Mouse (Mus musculus): Measurements from ENCODE around the gene Arrb1. TPM values are rescaled to one million over a fixed set of nuclear protein-coding genes. Genes with fewer than 3 reads are reported as not detected.

Arrb1 gene
- polyA plus RNA-seq, 1 experiment from 2014 or later = 14.6 TPM

DNA sequence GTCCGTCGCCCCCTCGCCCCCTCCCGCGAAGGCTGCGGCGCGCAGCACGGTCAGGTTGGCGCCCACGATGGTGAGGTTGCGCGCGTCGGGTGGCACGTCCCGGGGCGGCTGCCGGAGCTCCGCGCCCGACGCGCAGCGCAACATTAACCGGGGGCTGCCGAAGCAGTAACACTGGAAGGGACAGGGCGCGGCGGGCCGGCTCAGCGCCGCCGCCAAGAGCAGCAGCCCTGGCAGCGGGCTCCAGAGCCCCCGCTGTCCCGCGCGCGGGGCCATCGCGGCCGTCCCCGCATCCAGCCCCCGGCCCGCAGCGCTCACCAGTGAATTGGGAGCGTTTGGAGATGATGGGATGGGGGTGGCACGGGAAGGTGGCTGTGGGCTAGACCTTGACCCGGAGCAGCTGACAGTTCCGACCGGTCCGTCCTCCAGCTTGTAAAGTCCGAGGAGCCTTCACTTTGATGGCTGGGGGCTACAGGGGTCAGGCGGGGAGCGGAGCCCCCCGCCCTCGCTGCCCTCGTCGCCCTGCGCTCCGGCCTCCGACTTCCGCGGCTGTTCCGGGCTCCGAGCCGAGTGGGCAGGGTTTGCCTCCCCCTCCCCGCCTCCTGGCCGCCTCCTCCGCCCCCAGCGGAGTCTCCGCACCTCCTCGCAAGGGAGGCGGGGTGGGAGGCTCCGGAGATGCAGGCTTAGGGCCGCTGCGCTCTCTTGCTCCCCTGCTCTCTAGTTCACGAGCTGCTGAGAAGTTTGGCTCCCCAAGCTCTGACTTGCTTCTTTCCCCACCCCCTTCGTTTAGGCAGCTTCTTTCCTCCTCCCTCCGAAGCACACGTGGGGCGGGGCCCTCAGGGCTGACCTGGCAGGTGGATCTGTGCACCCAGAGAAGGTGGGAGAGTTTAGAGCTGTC lies 91.4 kb downstream of the Arrb1 start, which contains the start of gene Tpbgl:
Tpbgl (minus strand) TSS at position 728 of the 895 bp plus-strand sequence.
- WGBS = under 1% methylated on average over 83 of the region's 83 CpGs
- peak within 1 kb of the TSS; percentile 82 for H3K27ac ChIP-seq

DNA sequence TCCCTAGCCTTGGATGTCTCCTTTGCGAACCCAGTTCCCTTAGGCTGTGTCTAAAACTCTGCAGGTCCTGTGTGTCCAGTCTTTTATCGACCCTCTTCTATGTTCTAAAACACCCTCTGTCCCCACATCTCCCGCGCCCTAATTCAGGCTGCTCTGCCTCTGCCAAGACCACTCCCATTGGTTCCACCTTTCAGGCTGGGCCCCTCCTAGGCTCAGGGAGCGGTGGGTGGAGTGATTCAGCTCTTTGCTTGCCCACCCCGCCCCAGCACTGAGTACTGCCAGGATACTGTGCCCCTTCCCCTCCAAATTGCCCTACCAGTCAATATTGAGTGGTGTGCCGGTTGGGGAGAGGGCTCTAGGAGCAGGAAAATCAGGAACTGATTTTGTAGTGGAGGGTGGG lies 92.1 kb downstream of the Arrb1 start:
- H3K4me1 ChIP-seq (replicated peaks) = peaks cover 47% of the 10 kb centered on the region
- H3K27ac ChIP-seq = no peak overlapping the region
- H3K27me3 ChIP-seq (ENCODE audit: insufficient read depth, poor library complexity, severe bottlenecking) = peaks cover 98% of the 10 kb centered on the region
- no peaks in the 10 kb centered on the region for H3K9me3 ChIP-seq
- no peaks in the 10 kb centered on the region for H3K36me3 ChIP-seq
- peak overlapping the region; percentile 60 for H3K4me3 ChIP-seq
- no peak for DNase-seq (ENCODE audit: low spot score)
- WGBS = 5% methylated on average over 7 of the region's 7 CpGs

More for the DNA sequence above, 91.4 kb downstream of the Arrb1 start, which contains the start of gene Tpbgl:
- peaks cover 98% of the 10 kb centered on the region for H3K27me3 ChIP-seq (ENCODE audit: insufficient read depth, poor library complexity, severe bottlenecking)
- peaks cover 54% of the 10 kb centered on the region for H3K4me1 ChIP-seq (replicated peaks)
- peak within 1 kb of the TSS; percentile 60 for H3K4me3 ChIP-seq
- no peaks in the 10 kb centered on the region for H3K36me3 ChIP-seq
- peak; percentile 41 for DNase-seq (ENCODE audit: low spot score)
- no peaks in the 10 kb centered on the region for H3K9me3 ChIP-seq

DNA sequence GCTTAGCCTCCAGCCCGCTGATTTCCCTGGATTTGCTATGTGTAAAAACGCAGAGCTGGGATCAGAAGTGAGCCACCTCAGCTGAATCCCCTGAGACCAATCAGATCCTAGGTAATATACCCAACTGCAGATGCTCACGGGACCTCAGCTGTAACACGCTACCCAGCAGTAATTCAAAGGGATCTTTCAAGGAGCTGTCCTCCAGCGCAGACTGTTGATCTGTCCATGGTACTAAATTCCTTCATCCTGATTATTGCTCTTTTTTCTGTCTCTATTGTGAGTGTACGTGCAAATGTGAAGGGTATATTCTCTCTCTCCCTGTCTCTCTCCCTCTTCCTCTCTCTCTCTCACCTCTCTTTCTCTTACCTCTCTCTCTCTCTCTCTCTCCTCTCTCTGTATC lies 97.0 kb downstream of the Arrb1 start:
- Histone ChIP-seq H3K27me3 (ENCODE audit: insufficient read depth, poor library complexity, severe bottlenecking) (peaks cover 69% of the 10 kb centered on the region), H3K27ac (no peak overlapping the region), H3K9me3 (no peaks in the 10 kb centered on the region), H3K4me1 (replicated peaks) (peaks cover 10% of the 10 kb centered on the region), H3K4me3 (no peak overlapping the region), H3K36me3 (no peaks in the 10 kb centered on the region)
- WGBS = 21% methylated on average over 6 of the region's 6 CpGs
- DNase-seq (ENCODE audit: low spot score) = no peak

DNA sequence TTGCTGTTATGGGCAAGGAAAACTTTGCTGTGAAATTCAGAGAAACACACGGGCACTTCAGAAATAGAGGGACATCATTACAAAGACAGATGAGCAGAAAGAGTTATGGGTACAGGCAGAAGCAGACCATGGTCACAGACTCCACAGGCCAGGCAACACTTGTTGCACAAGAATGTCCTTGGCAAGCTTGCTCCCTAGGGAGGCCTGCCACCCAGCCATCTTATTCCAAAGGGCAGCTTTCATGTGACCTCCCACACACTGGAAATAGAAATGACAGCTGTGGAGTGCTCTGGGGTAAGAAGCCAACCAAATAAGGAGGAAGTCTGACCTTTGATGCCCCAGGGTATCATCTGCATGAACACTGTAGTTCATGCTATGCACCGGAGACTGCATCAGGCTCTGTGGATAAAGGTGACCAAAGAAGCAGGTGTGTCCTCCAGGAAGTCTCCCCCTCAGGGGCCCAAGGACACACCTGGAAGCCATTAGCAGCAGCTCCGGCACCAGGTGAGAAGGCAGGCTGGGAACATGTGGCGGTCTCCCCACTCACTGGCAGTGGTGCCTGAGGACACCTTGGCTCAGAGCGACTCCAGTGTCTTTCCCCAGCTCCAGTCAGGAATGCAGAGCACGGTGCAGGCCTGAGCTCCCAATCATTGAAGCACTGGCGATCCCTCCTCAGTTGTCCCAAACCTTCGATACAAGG lies 98.8 kb downstream of the Arrb1 start:
- WGBS = 79% methylated on average over 8 of the region's 8 CpGs
- DNase-seq (ENCODE audit: low spot score) = no peak
- Histone ChIP-seq H3K4me3 (no peak overlapping the region), H3K4me1 (replicated peaks) (peaks cover 3% of the 10 kb centered on the region), H3K36me3 (no peaks in the 10 kb centered on the region), H3K9me3 (no peaks in the 10 kb centered on the region), H3K27me3 (ENCODE audit: insufficient read depth, poor library complexity, severe bottlenecking) (peaks cover 50% of the 10 kb centered on the region), H3K27ac (no peak overlapping the region)

DNA sequence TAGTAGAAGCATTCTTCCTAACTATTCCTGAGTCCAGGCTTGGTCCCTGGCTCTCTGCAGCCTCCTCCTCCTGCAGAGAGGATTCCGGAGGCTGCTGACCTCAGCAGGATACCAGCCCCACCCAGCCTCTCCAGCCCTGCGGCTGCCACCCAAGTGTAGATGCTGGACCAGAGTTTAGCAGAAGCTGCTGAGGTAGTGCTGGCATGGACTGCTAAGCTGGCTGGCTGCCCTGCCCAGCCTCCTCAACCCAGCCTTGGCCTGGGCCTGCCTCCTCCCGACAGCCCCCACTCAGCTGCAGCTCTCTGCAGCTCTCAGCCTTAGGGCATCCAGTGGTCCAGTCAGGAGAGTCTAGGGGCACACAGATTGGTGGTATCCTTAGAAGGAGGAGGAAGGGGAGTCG lies 106.0 kb downstream of the Arrb1 start:
- H3K27me3 ChIP-seq (ENCODE audit: insufficient read depth, poor library complexity, severe bottlenecking) = peaks cover 11% of the 10 kb centered on the region; the same call in 1 of the 2 replicates
- no peak overlapping the region for H3K4me3 ChIP-seq
- WGBS = 45% methylated on average over 4 of the region's 4 CpGs
- H3K27ac ChIP-seq = 0 out of 2 replicates have a peak overlapping the region, but pooled peaks have one; percentile 23
- H3K9me3 ChIP-seq = no peaks in the 10 kb centered on the region
- no peak for DNase-seq (ENCODE audit: low spot score)
- H3K36me3 ChIP-seq = no peaks in the 10 kb centered on the region
- H3K4me1 ChIP-seq (replicated peaks) = peaks cover 19% of the 10 kb centered on the region; the same call in 1 of the 2 replicates

DNA sequence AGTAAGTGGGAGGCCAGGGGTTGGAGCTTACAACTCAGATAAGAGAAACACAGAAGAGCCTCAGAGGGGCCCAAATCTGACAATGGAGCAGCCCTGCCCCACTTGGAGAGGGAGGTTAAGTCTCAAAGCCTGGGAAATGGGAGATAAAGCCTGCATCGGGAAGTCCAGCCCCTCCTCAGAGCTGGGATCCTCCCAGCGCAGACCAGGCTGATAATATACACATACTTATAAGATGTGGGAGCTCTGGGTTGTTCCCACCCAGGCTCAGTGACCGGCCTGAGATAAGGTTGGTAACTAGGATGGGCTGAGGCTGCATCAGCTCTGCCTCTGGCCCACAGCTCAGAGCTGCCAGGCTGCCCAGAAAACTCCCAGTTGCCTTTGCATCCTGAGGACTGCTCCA lies 106.8 kb downstream of the Arrb1 start:
- Histone ChIP-seq H3K27me3 (ENCODE audit: insufficient read depth, poor library complexity, severe bottlenecking) (peaks cover 6% of the 10 kb centered on the region; the same call in 1 of the 2 replicates), H3K4me1 (replicated peaks) (peaks cover 19% of the 10 kb centered on the region; the same call in 1 of the 2 replicates), H3K9me3 (no peaks in the 10 kb centered on the region), H3K36me3 (no peaks in the 10 kb centered on the region), H3K27ac (no peak overlapping the region), H3K4me3 (no peak overlapping the region)
- no peak for DNase-seq (ENCODE audit: low spot score)
- WGBS = 73% methylated on average over 3 of the region's 3 CpGs

DNA sequence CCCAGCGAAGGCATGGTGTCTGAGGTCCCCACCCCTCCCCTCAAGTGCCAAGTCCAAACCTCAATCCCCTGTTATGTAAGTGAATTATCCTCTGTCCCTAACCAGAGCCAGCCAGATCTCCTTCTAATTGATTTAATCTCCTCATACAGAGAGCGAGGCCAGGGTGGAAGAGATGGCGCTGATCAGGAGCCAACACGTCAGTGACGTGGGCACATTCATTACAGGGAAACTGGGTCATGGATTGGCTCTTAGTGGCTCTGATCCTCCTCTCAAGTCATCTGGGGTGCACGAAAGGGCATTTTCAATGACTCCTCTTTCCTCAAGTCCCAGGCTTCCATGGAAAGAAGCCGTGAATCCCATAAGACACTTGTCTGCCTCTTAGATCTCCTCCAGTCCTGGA lies 109.4 kb downstream of the Arrb1 start:
- Histone ChIP-seq H3K9me3 (no peaks in the 10 kb centered on the region), H3K4me1 (replicated peaks) (peaks cover 19% of the 10 kb centered on the region; the same call in 1 of the 2 replicates), H3K27ac (no peak overlapping the region), H3K4me3 (no peak overlapping the region), H3K36me3 (no peaks in the 10 kb centered on the region), H3K27me3 (ENCODE audit: insufficient read depth, poor library complexity, severe bottlenecking) (peaks cover 6% of the 10 kb centered on the region; the same call in 1 of the 2 replicates)
- WGBS = 90% methylated on average over 7 of the region's 7 CpGs
- DNase-seq (ENCODE audit: low spot score) = no peak

DNA sequence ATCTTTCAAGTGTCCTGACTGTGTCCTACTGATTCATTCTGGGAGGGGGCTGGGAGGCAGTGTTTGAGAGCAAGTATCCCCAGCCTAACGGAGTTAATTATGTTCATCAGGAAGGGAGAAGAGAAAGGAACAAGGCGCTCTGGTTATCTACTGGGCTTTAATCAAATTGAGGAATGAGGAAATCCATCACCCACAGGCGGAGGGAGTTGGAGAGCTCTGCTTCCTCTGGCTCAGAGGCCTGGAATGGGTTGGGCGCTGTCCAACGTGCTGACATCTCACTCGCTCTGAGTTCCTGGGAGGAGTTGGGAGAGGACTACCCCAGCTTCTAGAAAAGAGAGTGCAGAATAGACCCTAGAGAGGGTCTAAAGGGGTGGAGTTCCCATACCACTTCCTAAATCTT lies 113.4 kb downstream of the Arrb1 start:
- WGBS = 10% methylated on average over 6 of the region's 6 CpGs
- no peaks in the 10 kb centered on the region for H3K36me3 ChIP-seq
- DNase-seq (ENCODE audit: low spot score) = peak; percentile 58
- no peaks in the 10 kb centered on the region for H3K9me3 ChIP-seq
- no peak overlapping the region for H3K4me3 ChIP-seq
- H3K27ac ChIP-seq = no peak overlapping the region
- peaks cover 4% of the 10 kb centered on the region; the same call in 1 of the 2 replicates for H3K4me1 ChIP-seq (replicated peaks)
- no peaks in the 10 kb centered on the region for H3K27me3 ChIP-seq (ENCODE audit: insufficient read depth, poor library complexity, severe bottlenecking)

DNA sequence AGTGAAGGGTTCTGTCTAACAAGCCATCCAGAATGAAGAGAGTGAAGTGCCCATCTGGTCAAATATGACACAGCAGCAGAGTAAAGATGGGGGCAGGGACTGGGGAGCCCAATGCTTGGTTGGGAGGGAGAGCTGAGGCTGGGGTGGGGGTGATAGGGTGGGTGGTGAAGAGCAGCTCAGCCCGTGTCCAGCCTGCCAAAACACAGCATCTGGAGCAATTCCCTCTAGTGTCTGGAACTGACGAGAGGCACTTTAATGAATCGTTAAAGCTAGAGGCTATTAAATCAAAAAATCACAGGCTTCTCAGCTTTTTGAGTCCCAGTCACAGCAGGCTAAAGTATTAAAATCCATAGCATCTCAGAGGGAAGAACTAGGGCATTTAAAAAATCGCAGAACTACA lies 114.3 kb downstream of the Arrb1 start:
- no peak for DNase-seq (ENCODE audit: low spot score)
- no peaks in the 10 kb centered on the region for H3K36me3 ChIP-seq
- no peak overlapping the region for H3K27ac ChIP-seq
- H3K27me3 ChIP-seq (ENCODE audit: insufficient read depth, poor library complexity, severe bottlenecking) = no peaks in the 10 kb centered on the region
- no peak overlapping the region for H3K4me3 ChIP-seq
- peaks cover 3% of the 10 kb centered on the region; the same call in 1 of the 2 replicates for H3K4me1 ChIP-seq (replicated peaks)
- no peaks in the 10 kb centered on the region for H3K9me3 ChIP-seq
- 72% methylated on average over 4 of the region's 4 CpGs for WGBS

DNA sequence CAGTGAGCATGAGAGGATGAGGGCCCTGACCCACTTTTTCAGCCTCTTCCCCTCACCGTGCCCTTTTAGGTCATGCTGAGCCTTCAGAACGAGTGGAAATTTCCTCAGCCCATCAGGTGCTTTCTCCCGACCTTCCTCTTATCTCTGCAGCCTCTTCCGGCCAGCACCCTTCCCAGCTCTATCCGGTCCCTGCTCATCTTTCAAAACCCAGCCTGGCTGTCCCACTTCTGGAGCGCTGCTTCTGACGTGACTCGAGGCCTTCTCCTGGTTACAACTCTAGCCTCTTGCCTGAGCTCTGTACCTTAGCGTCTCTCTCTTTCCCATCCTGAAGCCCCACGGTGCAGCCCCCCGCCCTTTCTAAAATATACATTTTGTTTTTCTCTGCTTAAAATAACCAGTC lies 119.0 kb downstream of the Arrb1 start:
- no peaks in the 10 kb centered on the region for H3K27me3 ChIP-seq (ENCODE audit: insufficient read depth, poor library complexity, severe bottlenecking)
- no peaks in the 10 kb centered on the region for H3K9me3 ChIP-seq
- H3K36me3 ChIP-seq = no peaks in the 10 kb centered on the region
- H3K27ac ChIP-seq = no peak overlapping the region
- WGBS = 84% methylated on average over 11 of the region's 11 CpGs
- H3K4me1 ChIP-seq (replicated peaks) = no peaks in the 10 kb centered on the region
- no peak overlapping the region for H3K4me3 ChIP-seq
- no peak for DNase-seq (ENCODE audit: low spot score)
